Mouse (Mus musculus): ENCODE results near the gene Actr6. TPM values are rescaled to one million over a fixed set of nuclear protein-coding genes. Genes with fewer than 3 reads are reported as not detected.

Actr6 gene
- polyA plus RNA-seq (2012; rRNA removed), result 14.1 and 16.0 TPM in 2 replicates
- polyA plus RNA-seq (2014; fragmentation: Nextera tagmentation; extraction: Ambion mirVana), result 32.1 and 34.3 TPM in 2 replicates

- H3K27ac ChIP-seq (replicated peaks; ENCODE audit: low read depth, low read length), result no peak within 1 kb of the TSS; the same call in 1 of the 2 replicates
- peak within 1 kb of the TSS; percentile 58 for H3K4me3 ChIP-seq (replicated peaks; ENCODE audit: low read length)
These were observed at the start of gene Actr6 for GRCm38 (mm10) chr10:89732001-89732794. Actr6 (minus strand) TSS chr10:89732295.

GRCm38 (mm10) chr10:89776029-89776428 is 43.9 kb upstream of the Actr6 start:
- DNase-seq (ENCODE audit: low spot score), result no peak
- Histone ChIP-seq H3K4me3 (replicated peaks; ENCODE audit: low read length) (no peak overlapping the region), H3K9me3 (ENCODE audit: control insufficient read depth, low read length) (no peaks in the 10 kb centered on the region), H3K27ac (replicated peaks; ENCODE audit: low read depth, low read length) (no peak overlapping the region), H3K4me1 (ENCODE audit: control insufficient read depth, insufficient read depth, low read length) (no peaks in the 10 kb centered on the region), H3K9ac (ENCODE audit: low read depth, low read length, severe bottlenecking) (no peak overlapping the region), H3K27me3 (ENCODE audit: control insufficient read depth, insufficient read depth, low read length) (no peaks in the 10 kb centered on the region), H3K36me3 (ENCODE audit: control insufficient read depth, insufficient read depth, low read length) (peaks cover 16% of the 10 kb centered on the region), H3K4me2 (replicated peaks; ENCODE audit: low read depth, low read length, severe bottlenecking) (no peak overlapping the region)
- no peak for ATAC-seq (ENCODE audit: low FRiP score, low read depth)
- no peak for TF ChIP-seq POLR2A (IDR thresholded peaks at IDR 0.05; ENCODE audit: borderline replicate concordance, extremely low read depth, insufficient read depth, insufficient read length)
- WGBS, result 96% methylated on average over 6 of the region's 6 CpGs

More at GRCm38 (mm10) chr10:89732001-89732794, at the start of gene Actr6:
- no peaks in the 10 kb centered on the region for H3K9me3 ChIP-seq (ENCODE audit: control insufficient read depth, low read length)
- peaks cover 5% of the 10 kb centered on the region for H3K36me3 ChIP-seq (ENCODE audit: control insufficient read depth, insufficient read depth, low read length)
- H3K27me3 ChIP-seq (ENCODE audit: control insufficient read depth, insufficient read depth, low read length), result no peaks in the 10 kb centered on the region
- 2% methylated on average over 49 of the region's 49 CpGs for WGBS
- TF ChIP-seq POLR2A (IDR thresholded peaks at IDR 0.05; ENCODE audit: borderline replicate concordance, extremely low read depth, insufficient read depth, insufficient read length), result no peak
- DNase-seq (ENCODE audit: low spot score), result peak; percentile 95
- peaks cover 5% of the 10 kb centered on the region; the same call in 1 of the 2 replicates for H3K4me1 ChIP-seq (ENCODE audit: control insufficient read depth, insufficient read depth, low read length)
- H3K4me2 ChIP-seq (replicated peaks; ENCODE audit: low read depth, low read length, severe bottlenecking), result peak within 1 kb of the TSS; percentile 74
- ATAC-seq (ENCODE audit: low FRiP score, low read depth), result peak; percentile 99
- H3K9ac ChIP-seq (ENCODE audit: low read depth, low read length, severe bottlenecking), result peak within 1 kb of the TSS; percentile 54

- no peaks in the 10 kb centered on the region for H3K9me3 ChIP-seq (ENCODE audit: control insufficient read depth, low read length)
- H3K27me3 ChIP-seq (ENCODE audit: control insufficient read depth, insufficient read depth, low read length), result no peaks in the 10 kb centered on the region
- no peak overlapping the region for H3K27ac ChIP-seq (replicated peaks; ENCODE audit: low read depth, low read length)
- no peak overlapping the region for H3K4me3 ChIP-seq (replicated peaks; ENCODE audit: low read length)
- H3K4me2 ChIP-seq (replicated peaks; ENCODE audit: low read depth, low read length, severe bottlenecking), result no peak overlapping the region
- peaks cover 5% of the 10 kb centered on the region for H3K36me3 ChIP-seq (ENCODE audit: control insufficient read depth, insufficient read depth, low read length)
- H3K9ac ChIP-seq (ENCODE audit: low read depth, low read length, severe bottlenecking), result no peak overlapping the region
- no peaks in the 10 kb centered on the region for H3K4me1 ChIP-seq (ENCODE audit: control insufficient read depth, insufficient read depth, low read length)
- 54% methylated on average over 2 of the region's 2 CpGs for WGBS
- no peak for ATAC-seq (ENCODE audit: low FRiP score, low read depth)
- no peak for DNase-seq (ENCODE audit: low spot score)
- no peak for TF ChIP-seq POLR2A (IDR thresholded peaks at IDR 0.05; ENCODE audit: borderline replicate concordance, extremely low read depth, insufficient read depth, insufficient read length)
These were observed 39.8 kb upstream of the Actr6 start for GRCm38 (mm10) chr10:89771894-89772293.

- H3K4me1 ChIP-seq (ENCODE audit: control insufficient read depth, insufficient read depth, low read length), result no peaks in the 10 kb centered on the region
- H3K9ac ChIP-seq (ENCODE audit: low read depth, low read length, severe bottlenecking), result no peak overlapping the region
- 82% methylated on average over 4 of the region's 4 CpGs for WGBS
- H3K4me2 ChIP-seq (replicated peaks; ENCODE audit: low read depth, low read length, severe bottlenecking), result no peak overlapping the region
- no peak for DNase-seq (ENCODE audit: low spot score)
- no peaks in the 10 kb centered on the region for H3K36me3 ChIP-seq (ENCODE audit: control insufficient read depth, insufficient read depth, low read length)
- H3K9me3 ChIP-seq (ENCODE audit: control insufficient read depth, low read length), result no peaks in the 10 kb centered on the region
- no peak for ATAC-seq (ENCODE audit: low FRiP score, low read depth)
- H3K27me3 ChIP-seq (ENCODE audit: control insufficient read depth, insufficient read depth, low read length), result no peaks in the 10 kb centered on the region
- no peak for TF ChIP-seq POLR2A (IDR thresholded peaks at IDR 0.05; ENCODE audit: borderline replicate concordance, extremely low read depth, insufficient read depth, insufficient read length)
- H3K4me3 ChIP-seq (replicated peaks; ENCODE audit: low read length), result no peak overlapping the region
- H3K27ac ChIP-seq (replicated peaks; ENCODE audit: low read depth, low read length), result no peak overlapping the region
These were observed 37.0 kb upstream of the Actr6 start for GRCm38 (mm10) chr10:89769096-89769495.

GRCm38 (mm10) chr10:89768352-89769020 is 36.4 kb upstream of the Actr6 start:
- no peak overlapping the region for H3K4me2 ChIP-seq (replicated peaks; ENCODE audit: low read depth, low read length, severe bottlenecking)
- no peak overlapping the region for H3K27ac ChIP-seq (replicated peaks; ENCODE audit: low read depth, low read length)
- H3K36me3 ChIP-seq (ENCODE audit: control insufficient read depth, insufficient read depth, low read length), result no peaks in the 10 kb centered on the region
- no peaks in the 10 kb centered on the region for H3K4me1 ChIP-seq (ENCODE audit: control insufficient read depth, insufficient read depth, low read length)
- H3K9ac ChIP-seq (ENCODE audit: low read depth, low read length, severe bottlenecking), result no peak overlapping the region
- no peak for DNase-seq (ENCODE audit: low spot score)
- WGBS, result 81% methylated on average over 7 of the region's 7 CpGs
- ATAC-seq (ENCODE audit: low FRiP score, low read depth), result no peak
- TF ChIP-seq POLR2A (IDR thresholded peaks at IDR 0.05; ENCODE audit: borderline replicate concordance, extremely low read depth, insufficient read depth, insufficient read length), result no peak
- H3K9me3 ChIP-seq (ENCODE audit: control insufficient read depth, low read length), result no peaks in the 10 kb centered on the region
- H3K4me3 ChIP-seq (replicated peaks; ENCODE audit: low read length), result no peak overlapping the region
- H3K27me3 ChIP-seq (ENCODE audit: control insufficient read depth, insufficient read depth, low read length), result no peaks in the 10 kb centered on the region
